8 mouse cellular contexts compared by ENCODE assay signal in the genomic region with DNA sequence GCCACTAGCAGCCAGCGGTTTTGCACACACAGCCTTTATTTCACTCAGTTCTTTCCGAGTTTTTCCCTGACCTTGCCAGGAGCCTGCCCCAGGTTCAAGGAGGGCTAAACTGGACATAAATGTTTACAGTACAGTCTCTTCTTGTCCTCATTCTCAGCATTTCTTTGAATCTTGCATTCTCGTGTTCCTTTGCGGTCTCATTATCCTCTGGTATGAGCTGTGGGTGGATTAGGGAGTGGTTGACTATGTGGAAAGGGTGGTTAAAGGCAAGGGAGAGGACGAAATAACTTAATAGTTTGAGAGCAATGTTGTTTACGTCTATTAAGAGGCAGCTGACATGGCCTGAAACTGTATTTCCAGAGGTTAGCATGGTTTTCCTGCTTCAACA. TPM values are rescaled to one million over a fixed set of nuclear protein-coding genes. Genes with fewer than 3 reads are reported as not detected.
A peak's percentile ranks its signal among the peaks of the same experiment; 100 is the strongest.
DNase-seq lines count a peak whose midpoint lies in the region; ATAC-seq and TF ChIP-seq lines count a peak whose summit lies in the region.

No protein-coding gene starts in this region.

- DNase-seq in layer of hippocampus, adult 2 months (ENCODE audit: low spot score in 2 of 2), result no peak
- DNase-seq in layer of hippocampus, adult 8-10 months (ENCODE audit: low spot score in 2 of 2), result no peak
- no peak for DNase-seq in adrenal gland, postnatal 10 days
- no peak for DNase-seq in layer of hippocampus, adult 9-10 months (ENCODE audit: low spot score)
- no peak for DNase-seq in thymus, adult 18-20 months

- ATAC-seq in embryonic facial prominence, embryonic 12.5 days (ENCODE audit: insufficient number of reproducible peaks, insufficient read depth, low FRiP score, low TSS enrichment), result no peak
- peak; percentile 3; the same call in 1 of the 2 replicates for ATAC-seq in intestine, postnatal 0 days
- ATAC-seq in neural tube, embryonic 13.5 days (ENCODE audit: low read depth), result 0 out of 2 replicates have a peak, but pooled peaks have one; percentile 1

- peaks cover 22% of the 10 kb centered on the region for H3K4me1 ChIP-seq in embryonic facial prominence, embryonic 12.5 days
- 0 out of 2 replicates have a peak, but pooled peaks cover 3% of the 10 kb centered on the region for H3K4me1 ChIP-seq in intestine, postnatal 0 days (replicated peaks; ENCODE audit: control insufficient read depth, insufficient read depth, low read length)
- peaks cover 40% of the 10 kb centered on the region for H3K4me1 ChIP-seq in neural tube, embryonic 13.5 days (replicated peaks)

- no peaks in the 10 kb centered on the region for H3K9me3 ChIP-seq in embryonic facial prominence, embryonic 12.5 days
- H3K9me3 ChIP-seq in intestine, postnatal 0 days (ENCODE audit: control insufficient read depth), result no peaks in the 10 kb centered on the region
- no peaks in the 10 kb centered on the region for H3K9me3 ChIP-seq in neural tube, embryonic 13.5 days

- peak overlapping the region; percentile 50 for H3K9ac ChIP-seq in embryonic facial prominence, embryonic 12.5 days
- H3K9ac ChIP-seq in intestine, postnatal 0 days (ENCODE audit: low read depth, low read length), result peak overlapping the region; percentile 50
- peak overlapping the region; percentile 77 for H3K9ac ChIP-seq in neural tube, embryonic 13.5 days

- peak overlapping the region; percentile 97 for H3K27ac ChIP-seq in layer of hippocampus, adult 2 months
- peak overlapping the region; percentile 85 for H3K27ac ChIP-seq in embryonic facial prominence, embryonic 12.5 days
- peak overlapping the region; percentile 85 for H3K27ac ChIP-seq in intestine, postnatal 0 days (ENCODE audit: low read depth, low read length)
- H3K27ac ChIP-seq in neural tube, embryonic 13.5 days (replicated peaks), result peak overlapping the region; percentile 92

- H3K4me3 ChIP-seq in layer of hippocampus, adult 2 months, result peak overlapping the region; percentile 94
- H3K4me3 ChIP-seq in embryonic facial prominence, embryonic 12.5 days, result peak overlapping the region; percentile 77
- peak overlapping the region; percentile 79 for H3K4me3 ChIP-seq in intestine, postnatal 0 days (ENCODE audit: low read depth, low read length)
- peak overlapping the region; percentile 79 for H3K4me3 ChIP-seq in neural tube, embryonic 13.5 days

- TF ChIP-seq CTCF in layer of hippocampus, adult 2 months (conservative IDR thresholded peaks at IDR 0.05), result no peak
- TF ChIP-seq CTCF in intestine, postnatal 0 days (IDR thresholded peaks at IDR 0.05; ENCODE audit: low read depth), result no peak

- H3K4me2 ChIP-seq in embryonic facial prominence, embryonic 12.5 days (replicated peaks), result peak overlapping the region; percentile 56
- peak overlapping the region; percentile 90 for H3K4me2 ChIP-seq in intestine, postnatal 0 days (replicated peaks; ENCODE audit: low read depth)
- peak overlapping the region; percentile 68 for H3K4me2 ChIP-seq in neural tube, embryonic 13.5 days

- peaks cover 2% of the 10 kb centered on the region; the same call in 1 of the 2 replicates for H3K36me3 ChIP-seq in embryonic facial prominence, embryonic 12.5 days
- 0 out of 2 replicates have a peak, but pooled peaks cover under 1% of the 10 kb centered on the region for H3K36me3 ChIP-seq in intestine, postnatal 0 days (ENCODE audit: control insufficient read depth, insufficient read depth)
- H3K36me3 ChIP-seq in neural tube, embryonic 13.5 days, result peaks cover 9% of the 10 kb centered on the region; the same call in 1 of the 2 replicates

- 2% methylated on average over 6 of the region's 6 CpGs for WGBS in embryonic facial prominence, embryonic 12.5 days
- WGBS in intestine, postnatal 0 days, result 1% methylated on average over 6 of the region's 6 CpGs
- 2% methylated on average over 6 of the region's 6 CpGs for WGBS in neural tube, embryonic 13.5 days

- no peaks in the 10 kb centered on the region for H3K27me3 ChIP-seq in embryonic facial prominence, embryonic 12.5 days
- H3K27me3 ChIP-seq in intestine, postnatal 0 days (replicated peaks; ENCODE audit: control insufficient read depth, insufficient read depth, low read length), result no peaks in the 10 kb centered on the region
- no peaks in the 10 kb centered on the region for H3K27me3 ChIP-seq in neural tube, embryonic 13.5 days

RNA-seq across cellular contexts. Expression of a gene that starts 54.6 kb away (rescaled TPM):
- 10 to 100 TPM; 50.6 to 51.2 TPM for total RNA-seq in layer of hippocampus, adult 2 months (2021)
- 10 to 100 TPM; 42.5 to 54.5 (median 51.4) TPM for total RNA-seq in layer of hippocampus, adult 8-10 months (2022)
- polyA plus RNA-seq in embryonic facial prominence, embryonic 12.5 days (2016; fragmentation: Nextera tagmentation; extraction: Ambion mirVana), result 12.6 and 14.3 TPM in 2 replicates
- polyA plus RNA-seq in intestine, postnatal 0 days (2015; fragmentation: Nextera tagmentation; extraction: Ambion mirVana), result 3.1 and 3.7 TPM in 2 replicates
- polyA plus RNA-seq in neural tube, embryonic 13.5 days (2015; fragmentation: Nextera tagmentation; extraction: Ambion mirVana), result 17.9 and 19.3 TPM in 2 replicates
- total RNA-seq in adrenal gland, postnatal 10 days (2021), result 10 to 100 TPM; 22.0 to 26.8 TPM
